Mouse (Mus musculus) ES-CJ7 (cell line): Measurements from ENCODE around the gene Fsd1l.
A peak's percentile ranks its signal among the peaks of the same experiment; 100 is the strongest.

Experiments
- DNase-seq: peaks from one replicate; pipeline ENCODE4 v3.0.0; 2011; ENCODE audit warnings: low read depth, low spot score

The Fsd1l gene

GRCm38 (mm10) chr4:53738956-53739616 lies 107.8 kb downstream of the Fsd1l start:
- DNase-seq = peak; percentile 46

DNA sequence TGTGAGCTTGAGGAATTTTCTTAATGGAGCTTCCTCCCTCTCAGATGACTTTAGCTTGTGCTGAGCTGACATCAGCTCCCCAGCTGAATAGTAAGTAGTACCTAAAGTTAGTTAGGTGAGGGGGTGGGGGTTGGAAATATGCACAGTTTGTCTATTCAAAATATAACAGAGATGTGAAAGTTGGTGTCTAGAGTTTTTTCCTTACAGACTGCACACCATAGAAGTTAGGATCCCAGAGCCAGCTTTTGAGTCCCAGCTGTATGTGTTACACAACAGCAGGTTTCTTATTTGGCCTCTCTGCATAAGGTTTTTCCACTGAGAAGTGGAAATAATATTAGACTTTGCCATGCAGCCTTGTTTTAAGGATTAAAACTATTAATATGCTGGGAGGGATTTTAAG lies 118.6 kb downstream of the Fsd1l start:
- DNase-seq = no peak

DNA sequence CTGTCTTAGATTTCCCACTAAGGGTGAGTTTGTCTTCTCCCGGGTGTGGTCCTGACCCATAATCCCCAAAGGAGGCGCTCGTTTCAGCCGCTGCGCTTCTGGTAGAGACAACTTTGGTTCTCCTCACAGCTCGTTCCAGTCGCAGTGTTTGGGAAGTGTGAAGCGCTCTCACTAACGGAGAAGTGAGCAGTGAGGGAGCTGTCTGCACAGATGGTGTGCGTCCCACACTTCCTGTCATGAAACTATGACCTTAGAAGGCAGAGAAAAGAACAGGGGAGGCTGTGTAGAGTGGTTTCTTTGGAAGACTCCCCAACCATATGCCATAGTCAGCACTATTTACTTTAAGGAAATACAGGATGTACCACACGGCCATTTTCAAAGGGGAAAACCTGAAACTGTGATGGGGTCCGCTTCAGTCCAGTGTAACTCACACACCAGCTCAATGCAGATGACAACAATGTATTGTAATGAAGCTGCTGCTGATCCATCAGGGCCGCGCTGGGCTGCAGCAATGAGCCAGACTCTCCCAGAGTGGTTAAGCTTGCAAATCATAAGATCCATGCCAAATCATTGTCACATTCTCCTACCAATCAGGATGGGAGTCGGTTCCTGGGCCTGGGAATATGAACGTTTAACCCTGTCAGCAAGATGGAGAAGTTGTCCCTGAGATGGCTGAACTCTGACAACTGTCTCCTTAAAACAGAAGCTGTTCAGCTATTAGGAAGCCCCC lies 119.3 kb downstream of the Fsd1l start:
- DNase-seq = peak; percentile 17
